Mouse (Mus musculus): ENCODE measurements around the gene Rab25.

DNA sequence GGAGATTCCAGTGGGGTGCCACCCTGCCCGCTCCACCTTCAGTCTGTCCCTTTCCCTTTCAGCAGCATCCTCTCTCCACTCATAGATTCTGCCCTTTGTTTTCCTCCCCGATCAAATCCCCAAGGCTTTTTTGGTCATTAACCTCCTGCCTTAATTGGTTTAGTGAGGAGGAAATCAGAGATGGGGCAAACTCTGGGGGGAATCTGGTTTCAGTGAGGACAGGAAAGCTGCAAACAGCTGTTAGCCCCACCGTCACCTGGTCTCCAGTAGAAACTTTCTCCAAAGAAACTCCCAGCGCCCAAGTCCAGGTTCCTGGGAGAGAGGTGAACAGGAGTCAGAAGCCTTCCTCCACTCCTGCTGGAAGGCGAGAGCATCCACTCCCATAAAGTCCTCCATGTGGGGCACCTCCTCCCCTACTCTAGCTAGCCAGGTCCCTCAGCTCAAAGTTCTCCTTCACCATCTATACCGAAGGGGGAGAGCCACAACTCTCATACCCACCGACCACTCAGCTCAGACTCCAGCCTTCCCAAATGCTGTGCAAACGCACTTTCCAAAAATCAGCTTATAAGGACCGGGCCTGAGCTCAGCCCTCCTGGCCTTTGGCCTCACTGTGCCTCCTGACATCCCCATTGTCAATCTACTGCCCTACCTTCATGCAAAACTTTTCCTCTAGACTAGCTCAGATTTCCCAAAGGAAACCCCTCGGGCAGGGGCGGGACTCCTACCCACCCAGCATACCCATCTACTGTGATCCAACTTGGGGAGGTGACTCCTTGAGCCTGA lies 17.8 kb downstream of the Rab25 start:
- TF ChIP-seq CTCF (IDR thresholded peaks at IDR 0.05; ENCODE audit: low read depth) (no peak), EP300 (optimal IDR thresholded peaks at IDR 0.05) (no peak)

Measured in stomach, postnatal 0 days (tissue).